Comparison of ENCODE assay signal across 40 mouse cellular contexts in the genomic region with DNA sequence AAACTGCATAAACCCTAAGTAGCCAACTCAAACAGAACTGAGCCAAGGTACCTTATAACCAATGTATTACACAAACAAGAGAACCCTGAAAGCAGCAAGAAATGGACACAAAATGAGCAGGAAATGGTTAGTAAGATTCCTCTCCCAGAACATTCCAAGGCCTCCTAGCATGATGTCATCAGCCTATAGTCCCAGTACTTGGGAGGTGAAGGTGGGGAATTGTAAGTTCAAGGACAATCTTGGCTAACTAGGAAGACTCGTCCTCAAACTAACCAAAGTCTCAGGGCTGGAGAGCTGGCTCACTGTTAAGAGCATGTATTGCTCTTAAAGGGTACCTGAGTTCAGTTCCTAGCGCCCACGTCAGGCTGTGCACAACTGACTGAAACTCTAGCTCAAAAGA. TPM values are rescaled to one million over a fixed set of nuclear protein-coding genes. Genes with fewer than 3 reads are reported as not detected.
"Had no signal": no experiment of that assay in that cellular context is flagged by ENCODE, and none has a peak within 500 bp of the region (broad histone marks: within the 10 kb centered on the region; RNA-seq: fewer than 3 reads in every experiment).

No protein-coding gene starts in this region.

- H3K4me2 ChIP-seq: limb, embryonic 12.5 days; limb, embryonic 13.5 days; limb, embryonic 15.5 days; liver, embryonic 11.5 days; liver, embryonic 12.5 days; liver, embryonic 13.5 days; liver, embryonic 15.5 days; lung, embryonic 14.5 days; lung, embryonic 15.5 days; midbrain, embryonic 11.5 days; midbrain, embryonic 12.5 days; midbrain, embryonic 13.5 days; midbrain, embryonic 15.5 days; neural tube, embryonic 12.5 days had no signal

- H3K4me3 ChIP-seq: limb, embryonic 10.5 days; limb, embryonic 12.5 days; limb, embryonic 13.5 days; limb, embryonic 15.5 days; liver, embryonic 12.5 days; liver, embryonic 13.5 days; liver, embryonic 15.5 days; lung, embryonic 15.5 days; megakaryocyte, embryonic 14.5 days; midbrain, embryonic 10.5 days; midbrain, embryonic 12.5 days; midbrain, embryonic 13.5 days; midbrain, embryonic 15.5 days; myocyte; neural tube, embryonic 12.5 days had no signal

- H3K9ac ChIP-seq: limb, embryonic 12.5 days; limb, embryonic 13.5 days; limb, embryonic 15.5 days; liver, embryonic 12.5 days; liver, embryonic 13.5 days; liver, embryonic 14.5 days; liver, embryonic 15.5 days; liver, postnatal 0 days; lung, embryonic 14.5 days; lung, embryonic 15.5 days; midbrain, embryonic 12.5 days; midbrain, embryonic 13.5 days; midbrain, embryonic 15.5 days; neural tube, embryonic 12.5 days had no signal

- H3K27ac ChIP-seq: limb, embryonic 10.5 days; limb, embryonic 12.5 days; limb, embryonic 13.5 days; limb, embryonic 15.5 days; liver, embryonic 12.5 days; liver, embryonic 13.5 days; liver, embryonic 14.5 days; liver, embryonic 15.5 days; lung, embryonic 15.5 days; macrophage; midbrain, embryonic 10.5 days; midbrain, embryonic 12.5 days; midbrain, embryonic 13.5 days; midbrain, embryonic 15.5 days; neural tube, embryonic 12.5 days had no signal

- DNase-seq: left cerebral cortex, postnatal 4 days; liver; liver, embryonic 13.5 days; liver, postnatal 0 days; lung, adult 18-20 months; lung, adult 2 months; lung, embryonic 14.5 days; lung, postnatal 10 days; lung, postnatal 14 days; lung, postnatal 36 days; lung, postnatal 4 days; midbrain, embryonic 14.5 days had no signal

- H3K36me3 ChIP-seq: limb, embryonic 10.5 days; limb, embryonic 12.5 days; limb, embryonic 13.5 days; limb, embryonic 15.5 days; liver, embryonic 12.5 days; liver, embryonic 13.5 days; liver, embryonic 15.5 days; lung, embryonic 15.5 days had no signal

- H3K4me1 ChIP-seq: limb, embryonic 13.5 days; liver, embryonic 12.5 days; liver, embryonic 13.5 days; liver, embryonic 15.5 days; megakaryocyte, embryonic 14.5 days had no signal

- H3K9me3 ChIP-seq: limb, embryonic 10.5 days; limb, embryonic 12.5 days; limb, embryonic 13.5 days; limb, embryonic 15.5 days; liver, embryonic 12.5 days; liver, embryonic 13.5 days; liver, embryonic 15.5 days; lung, embryonic 15.5 days; midbrain, embryonic 10.5 days; midbrain, embryonic 12.5 days; midbrain, embryonic 13.5 days; midbrain, embryonic 15.5 days; neural tube, embryonic 12.5 days had no signal

- H3K27me3 ChIP-seq: limb, embryonic 12.5 days; limb, embryonic 13.5 days; limb, embryonic 15.5 days; lung, embryonic 15.5 days; midbrain, embryonic 12.5 days; midbrain, embryonic 13.5 days; midbrain, embryonic 15.5 days; neural tube, embryonic 12.5 days had no signal

- ATAC-seq: liver, embryonic 12.5 days; liver, postnatal 0 days; lung, postnatal 0 days; midbrain, embryonic 13.5 days; midbrain, embryonic 15.5 days; midbrain, embryonic 16.5 days had no signal

RNA-seq across cellular contexts. Expression of a gene that starts 24.3 kb away (rescaled TPM):
- total RNA-seq: left cerebral cortex, adult 8-10 months; left cerebral cortex, postnatal 10 days; left cerebral cortex, postnatal 25 days; left cerebral cortex, postnatal 36 days; left cerebral cortex, postnatal 4 days; liver, adult 2 months; megakaryocyte, adult 5-6 weeks; midbrain, postnatal 0 days; monocyte, adult 5-6 weeks had no signal
- polyA plus RNA-seq: liver, adult 2 months; liver, embryonic 12.5 days; liver, embryonic 13.5 days; lung, adult 2 months; macrophage had no signal
